Mouse (Mus musculus) MEL (cell line): ENCODE data around the gene Rasip1.

Experiments
- CTCF ChIP-seq, 3 experiments: IDR thresholded peaks in 2 of 3; conservative IDR thresholded peaks in 1 of 3; 2 replicates each; pipeline ENCODE4 v1.5.1; 2011 to 2012; ENCODE audit warnings: low read length in 3 of 3, low read depth in 2 of 3, mild to moderate bottlenecking in 2 of 3, improper control_type of control experiment in 1 of 3, inconsistent platforms in 1 of 3, mixed read lengths in 1 of 3, moderate library complexity in 1 of 3; ENCODE audit not compliant: control insufficient read depth in 1 of 3, insufficient read depth in 1 of 3, poor library complexity in 1 of 3, severe bottlenecking in 1 of 3
- ELF1 ChIP-seq: IDR thresholded peaks from 2 replicates; pipeline ENCODE4 v1.6.1; 2014; ENCODE audit warnings: low read depth, mild to moderate bottlenecking, inconsistent platforms, low read length, improper control_type of control experiment, moderate library complexity
- EP300 ChIP-seq, 2 experiments: IDR thresholded peaks; 2 replicates each; pipeline ENCODE4 v1.6.1; 2011; ENCODE audit warnings: improper control_type of control experiment in 2 of 2, low read length in 2 of 2, low read depth in 1 of 2, mild to moderate bottlenecking in 1 of 2
- GABPA ChIP-seq: IDR thresholded peaks from 2 replicates; pipeline ENCODE4 v1.6.1; 2012; ENCODE audit warnings: low read depth, mild to moderate bottlenecking, inconsistent platforms, low read length, improper control_type of control experiment, moderate library complexity
- GATA1 ChIP-seq: IDR thresholded peaks from 2 replicates; pipeline ENCODE4 v1.6.1; 2011; ENCODE audit warnings: low read depth, low read length, improper control_type of control experiment
- POLR2A ChIP-seq, 2 experiments: IDR thresholded peaks; 2 replicates each; pipeline ENCODE4 v1.6.1; 2011 to 2012; ENCODE audit warnings: low read length in 2 of 2, mild to moderate bottlenecking in 2 of 2, control low read depth in 1 of 2, improper control_type of control experiment in 1 of 2, low read depth in 1 of 2, moderate library complexity in 1 of 2; ENCODE audit not compliant: control insufficient read depth in 1 of 2, insufficient read depth in 1 of 2, poor library complexity in 1 of 2
- POLR2AphosphoS2 ChIP-seq: IDR thresholded peaks from 2 replicates; pipeline ENCODE4 v1.6.1; 2011; ENCODE audit warnings: low read length, improper control_type of control experiment
- RAD21 ChIP-seq: IDR thresholded peaks from 2 replicates; pipeline ENCODE4 v1.6.1; 2011; ENCODE audit warnings: mild to moderate bottlenecking, low read depth, low read length, improper control_type of control experiment
- SIN3A ChIP-seq: IDR thresholded peaks from 2 replicates; pipeline ENCODE4 v1.6.1; 2012; ENCODE audit warnings: low read length, improper control_type of control experiment, inconsistent platforms
- TAL1 ChIP-seq: IDR thresholded peaks from 2 replicates; pipeline ENCODE4 v1.6.1; 2012; ENCODE audit warnings: mild to moderate bottlenecking, inconsistent platforms, low read length, moderate library complexity, mixed read lengths
- USF1 ChIP-seq: IDR thresholded peaks from 2 replicates; pipeline ENCODE4 v1.6.1; 2014; ENCODE audit warnings: low read depth, mild to moderate bottlenecking, inconsistent platforms, low read length, improper control_type of control experiment, moderate library complexity
- ZKSCAN1 ChIP-seq: IDR thresholded peaks from 2 replicates; pipeline ENCODE4 v1.6.1; 2012; ENCODE audit warnings: low read depth, mild to moderate bottlenecking, inconsistent platforms, low read length, improper control_type of control experiment, moderate library complexity
- ZNF384 ChIP-seq: IDR thresholded peaks from 2 replicates; pipeline ENCODE4 v1.6.1; 2012; ENCODE audit warnings: low read depth, mild to moderate bottlenecking, inconsistent platforms, low read length, improper control_type of control experiment

DNA sequence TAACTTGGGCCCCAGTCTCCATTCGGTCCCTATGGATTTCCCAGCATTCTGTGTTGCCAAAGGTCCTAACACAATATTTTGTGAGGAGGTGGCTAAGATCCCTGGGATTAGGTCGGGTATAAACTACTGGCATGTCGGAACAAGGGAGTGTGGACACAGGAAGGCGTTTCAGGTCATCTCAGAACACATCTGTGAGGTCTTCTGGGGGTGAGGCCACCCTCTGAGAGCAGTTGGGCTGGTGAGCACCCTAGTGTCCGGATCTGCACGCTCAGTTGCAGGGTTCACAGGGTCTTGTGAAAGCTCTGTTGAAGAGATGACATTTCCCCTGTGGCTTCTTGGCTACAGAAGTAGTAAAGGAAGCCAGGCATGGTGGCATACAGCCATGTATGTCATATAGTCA, 41.4 kb upstream of the Rasip1 start:
- no peak for TF ChIP-seq POLR2A (IDR thresholded peaks at IDR 0.05; ENCODE audit: control insufficient read depth in 1 of 2, insufficient read depth in 1 of 2, low read depth in 1 of 2, low read length in 2 of 2, poor library complexity in 1 of 2)
- TF ChIP-seq EP300 (IDR thresholded peaks at IDR 0.05; ENCODE audit: low read depth in 1 of 2, low read length in 2 of 2): no peak
- TF ChIP-seq POLR2AphosphoS2: no peak
- TF ChIP-seq USF1: no peak
- TF ChIP-seq CTCF (IDR thresholded peaks at IDR 0.05 in 2 of 3, conservative IDR thresholded peaks at IDR 0.05 in 1 of 3; ENCODE audit: control insufficient read depth in 1 of 3, insufficient read depth in 1 of 3, low read depth in 2 of 3, low read length in 3 of 3, poor library complexity in 1 of 3, severe bottlenecking in 1 of 3): no peak
- no peak for TF ChIP-seq RAD21
- no peak for TF ChIP-seq SIN3A
- TF ChIP-seq ELF1: no peak
- no peak for TF ChIP-seq ZNF384
- TF ChIP-seq GATA1: no peak
- no peak for TF ChIP-seq GABPA
- no peak for TF ChIP-seq TAL1
- no peak for TF ChIP-seq ZKSCAN1
